Mouse (Mus musculus) liver, postnatal 0 days (tissue): ENCODE measurements at regions not wholly inside any gene's neighbourhood (a gene's known extent, or its start where the extent isn't known, plus 50 kb on each side); places are given as distances from the start of the nearest gene placed in this dataset.
"Not testable (repeated sequence)": the region's sequence is repeated elsewhere in the genome, so short reads cannot be mapped to it uniquely, and the experiment has no call there.

ENCODE experiments used
- ATAC-seq: fragments of 200-750 bp; cut with Nextera tagmentation; 2 replicates; pipeline ENCODE4 v1.8.0; 2017; ENCODE audit warnings: mild to moderate bottlenecking, moderate library complexity
- DNase-seq: peaks from one replicate; pipeline ENCODE4 v3.0.0-alpha.2; 2016
- H3K27ac ChIP-seq: fragments of 300-500 bp; sonication (generic); 2 replicates; pipeline ENCODE4 v1.5.1; 2014; ENCODE audit warnings: antibody characterized with exemption, moderate library complexity, mild to moderate bottlenecking, low read depth
- H3K27me3 ChIP-seq: fragments of 300-500 bp; sonication (generic); 2 replicates; pipeline ENCODE4 v1.6.1; 2014; ENCODE audit warnings: low read length, control low read depth, mixed read lengths; ENCODE audit not compliant: insufficient read depth
- H3K36me3 ChIP-seq: fragments of 300-500 bp; sonication (generic); replicated peaks from 2 replicates; pipeline ENCODE4 v1.6.1; 2014; ENCODE audit warnings: mild to moderate bottlenecking, control low read depth, low read length, moderate library complexity, mixed read lengths; ENCODE audit not compliant: insufficient read depth
- H3K4me1 ChIP-seq: fragments of 300-500 bp; sonication (generic); 2 replicates; pipeline ENCODE4 v1.6.1; 2014; ENCODE audit warnings: antibody characterized with exemption, mild to moderate bottlenecking, control low read depth; ENCODE audit not compliant: insufficient read depth
- H3K4me2 ChIP-seq: fragments of 300-500 bp; sonication (generic); 2 replicates; pipeline ENCODE4 v1.6.1; 2014; ENCODE audit warnings: low read depth, mild to moderate bottlenecking, low read length, moderate library complexity, mixed read lengths
- H3K4me3 ChIP-seq: fragments of 300-500 bp; sonication (generic); 2 replicates; pipeline ENCODE4 v1.5.1; 2014; ENCODE audit warnings: low read depth, low read length
- H3K9ac ChIP-seq: fragments of 300-500 bp; sonication (generic); replicated peaks from 2 replicates; pipeline ENCODE4 v1.6.1; 2014; ENCODE audit warnings: mild to moderate bottlenecking, moderate library complexity
- H3K9me3 ChIP-seq: fragments of 300-500 bp; sonication (generic); 2 replicates; pipeline ENCODE4 v1.6.1; 2016; ENCODE audit warnings: mild to moderate bottlenecking, control low read depth, low read length, mixed read lengths
- CTCF ChIP-seq: sonication (generic); IDR thresholded peaks from 2 replicates; pipeline ENCODE4 v1.5.1; 2016; ENCODE audit warnings: antibody characterized with exemption, low read depth
- EP300 ChIP-seq: IDR thresholded peaks from 2 replicates; pipeline ENCODE4 v1.6.1; 2016; ENCODE audit warnings: antibody characterized with exemption, low read depth, mild to moderate bottlenecking
- WGBS: fragments of 180-500 bp; shearing (Covaris S2); extraction: QIAGEN DNeasy Blood & Tissue Kit; methylation state at CpG from one replicate; pipeline ENCODE4 v1.1.7; 2014; ENCODE audit not compliant: insufficient replicate concordance; 5-methylcytosine and 5-hydroxymethylcytosine counted together

GRCm38 (mm10) chr10:103507051-103507450 lies 139.5 kb downstream of the Slc6a15 start:
- not testable (repeated sequence) for H3K9ac ChIP-seq, H3K9me3 ChIP-seq, DNase-seq, ATAC-seq, H3K27me3 ChIP-seq, H3K36me3 ChIP-seq, H3K27ac ChIP-seq, H3K4me2 ChIP-seq, H3K4me3 ChIP-seq, H3K4me1 ChIP-seq
- WGBS: 79% methylated on average over 7 of the region's 7 CpGs

GRCm38 (mm10) chr10:103544502-103544901 lies 176.9 kb downstream of the Slc6a15 start:
- H3K4me1 ChIP-seq: no peaks in the 10 kb centered on the region
- ATAC-seq (no peak), DNase-seq (no peak)
- H3K4me3 ChIP-seq: no peak overlapping the region
- no peaks in the 10 kb centered on the region for H3K27me3 ChIP-seq
- no peaks in the 10 kb centered on the region for H3K36me3 ChIP-seq
- H3K9me3 ChIP-seq: no peaks in the 10 kb centered on the region
- H3K4me2 ChIP-seq: no peak overlapping the region
- no peak for TF ChIP-seq EP300
- TF ChIP-seq CTCF: no peak
- no peak overlapping the region for H3K9ac ChIP-seq
- WGBS: 81% methylated on average over 2 of the region's 2 CpGs
- no peak overlapping the region for H3K27ac ChIP-seq

GRCm38 (mm10) chr10:103549510-103549909 lies 181.9 kb downstream of the Slc6a15 start:
- H3K9ac ChIP-seq: no peak overlapping the region
- TF ChIP-seq EP300 (no peak), CTCF (no peak)
- H3K36me3 ChIP-seq: no peaks in the 10 kb centered on the region
- 47% methylated on average over 2 of the region's 2 CpGs for WGBS
- DNase-seq (no peak), ATAC-seq (no peak)
- no peak overlapping the region for H3K4me3 ChIP-seq
- H3K27ac ChIP-seq: no peak overlapping the region
- no peaks in the 10 kb centered on the region for H3K9me3 ChIP-seq
- H3K4me2 ChIP-seq: no peak overlapping the region
- no peaks in the 10 kb centered on the region for H3K27me3 ChIP-seq
- no peaks in the 10 kb centered on the region for H3K4me1 ChIP-seq

GRCm38 (mm10) chr10:103585097-103585496 lies 217.5 kb downstream of the Slc6a15 start:
- Histone ChIP-seq H3K27ac (no peak overlapping the region), H3K9ac (no peak overlapping the region), H3K9me3 (no peaks in the 10 kb centered on the region), H3K4me3 (no peak overlapping the region), H3K4me1 (no peaks in the 10 kb centered on the region), H3K36me3 (no peaks in the 10 kb centered on the region), H3K27me3 (no peaks in the 10 kb centered on the region), H3K4me2 (no peak overlapping the region)
- DNase-seq: no peak
- TF ChIP-seq CTCF (no peak), EP300 (no peak)
- 45% methylated on average over 3 of the region's 3 CpGs for WGBS
- no peak for ATAC-seq

- no peak for DNase-seq
- 64% methylated on average over 2 of the region's 2 CpGs for WGBS
Observed at GRCm38 (mm10) chr10:103585504-103585903, 217.9 kb downstream of the Slc6a15 start.

GRCm38 (mm10) chr10:103591985-103592384 lies 224.4 kb downstream of the Slc6a15 start:
- no peaks in the 10 kb centered on the region for H3K36me3 ChIP-seq
- no peaks in the 10 kb centered on the region for H3K4me1 ChIP-seq
- no peak overlapping the region for H3K9ac ChIP-seq
- no peaks in the 10 kb centered on the region for H3K9me3 ChIP-seq
- TF ChIP-seq EP300 (no peak), CTCF (no peak)
- no peak overlapping the region for H3K27ac ChIP-seq
- no peak overlapping the region for H3K4me3 ChIP-seq
- ATAC-seq: no peak
- H3K27me3 ChIP-seq: no peaks in the 10 kb centered on the region
- WGBS: 88% methylated on average over 2 of the region's 2 CpGs
- no peak for DNase-seq
- no peak overlapping the region for H3K4me2 ChIP-seq

More at GRCm38 (mm10) chr10:103585504-103585903, 217.9 kb downstream of the Slc6a15 start:
- Histone ChIP-seq H3K9ac (no peak overlapping the region), H3K27me3 (no peaks in the 10 kb centered on the region), H3K4me1 (no peaks in the 10 kb centered on the region), H3K4me2 (no peak overlapping the region), H3K27ac (no peak overlapping the region), H3K36me3 (no peaks in the 10 kb centered on the region), H3K9me3 (no peaks in the 10 kb centered on the region), H3K4me3 (no peak overlapping the region)
- ATAC-seq: no peak
- no peak for TF ChIP-seq EP300
- TF ChIP-seq CTCF: no peak

GRCm38 (mm10) chr10:103641162-103641561 lies 273.6 kb downstream of the Slc6a15 start:
- ATAC-seq (no peak), DNase-seq (no peak)
- Histone ChIP-seq H3K9me3 (no peaks in the 10 kb centered on the region), H3K27ac (no peak overlapping the region), H3K36me3 (no peaks in the 10 kb centered on the region), H3K27me3 (no peaks in the 10 kb centered on the region), H3K4me2 (no peak overlapping the region), H3K9ac (no peak overlapping the region), H3K4me3 (no peak overlapping the region), H3K4me1 (no peaks in the 10 kb centered on the region)
- no peak for TF ChIP-seq CTCF
- TF ChIP-seq EP300: no peak
- 76% methylated on average over 2 of the region's 2 CpGs for WGBS
